Mouse (Mus musculus): ENCODE results near the gene Wdr1.

DNA sequence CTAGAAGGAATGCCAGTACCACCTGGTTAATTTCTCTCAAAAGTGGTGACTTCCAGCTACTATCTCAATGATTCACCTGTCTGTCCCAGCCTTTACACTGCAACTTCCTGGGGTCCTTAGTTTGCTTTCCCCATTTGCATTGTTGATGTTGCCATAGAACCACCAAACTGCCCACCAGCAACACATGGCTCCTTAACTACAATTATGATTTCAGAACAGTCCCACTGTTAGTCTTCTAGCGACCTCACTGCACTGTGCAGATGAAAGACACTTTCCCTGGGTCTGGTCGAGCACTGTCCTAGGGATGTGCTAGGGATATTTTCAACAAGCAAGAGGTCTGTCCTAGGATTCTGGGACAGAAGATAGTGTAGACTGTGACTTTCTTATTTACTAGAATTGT, at the start of gene Wdr1:
- TF ChIP-seq GATA1 (IDR thresholded peaks at IDR 0.05; ENCODE audit: borderline replicate concordance, low read length) (no peak), FLI1 (IDR thresholded peaks at IDR 0.05; ENCODE audit: low read length) (no peak)
